Mouse (Mus musculus) lung, embryonic 16.5 days (tissue): ENCODE results near the gene Slco3a1. TPM values are rescaled to one million over a fixed set of nuclear protein-coding genes. Genes with fewer than 3 reads are reported as not detected.

Experiments
- ATAC-seq: fragments of 200-750 bp; cut with Nextera tagmentation; 2 replicates; pipeline ENCODE4 v1.8.0; 2017; ENCODE audit warnings: low read depth, mild to moderate bottlenecking, moderate library complexity
- H3K27ac ChIP-seq: fragments of 300-500 bp; sonication (generic); 2 replicates; pipeline ENCODE4 v1.5.1; 2014; ENCODE audit warnings: mild to moderate bottlenecking, control low read depth, low read length
- H3K27me3 ChIP-seq: fragments of 300-500 bp; sonication (generic); 2 replicates; pipeline ENCODE4 v1.6.1; 2014; ENCODE audit warnings: low read depth, low read length, mixed read lengths; ENCODE audit not compliant: control insufficient read depth, insufficient read depth
- H3K36me3 ChIP-seq: fragments of 300-500 bp; sonication (generic); 2 replicates; pipeline ENCODE4 v1.6.1; 2014; ENCODE audit warnings: low read length; ENCODE audit not compliant: control insufficient read depth, insufficient read depth
- H3K4me1 ChIP-seq: fragments of 300-500 bp; sonication (generic); replicated peaks from 2 replicates; pipeline ENCODE4 v1.6.1; 2014; ENCODE audit warnings: low read length, mixed read lengths; ENCODE audit not compliant: control insufficient read depth, insufficient read depth
- H3K4me2 ChIP-seq: fragments of 300-500 bp; sonication (generic); 2 replicates; pipeline ENCODE4 v1.6.1; 2014; ENCODE audit warnings: low read depth, low read length, control low read depth
- H3K4me3 ChIP-seq: fragments of 300-500 bp; sonication (generic); 2 replicates; pipeline ENCODE4 v1.5.1; 2014; ENCODE audit warnings: mild to moderate bottlenecking, low read length, control low read depth
- H3K9ac ChIP-seq: fragments of 300-500 bp; sonication (generic); 2 replicates; pipeline ENCODE4 v1.6.1; 2014; ENCODE audit warnings: low read length, control low read depth
- H3K9me3 ChIP-seq: fragments of 300-500 bp; sonication (generic); 2 replicates; pipeline ENCODE4 v1.6.1; 2016; ENCODE audit warnings: low read length; ENCODE audit not compliant: control insufficient read depth
- WGBS: fragments of 180-500 bp; shearing (Covaris S2); extraction: QIAGEN DNeasy Blood & Tissue Kit; methylation state at CpG from one replicate; pipeline ENCODE4 v1.1.7; 2014; 5-methylcytosine and 5-hydroxymethylcytosine counted together
- polyA plus RNA-seq: library from polyadenylated mRNA; unstranded; fragments of >200 nt; fragmentation: Nextera tagmentation; extraction: Ambion mirVana; gene quantifications from 2 replicates; pipeline ENCODE4 v1.2.1, GENCODE M21; 2015

Gene Slco3a1
- polyA plus RNA-seq, 1 experiment from 2014 or later, result 9.7 TPM

- no peak for ATAC-seq
- no peak overlapping the region for H3K27ac ChIP-seq
- 81% methylated on average over 4 of the region's 4 CpGs for WGBS
These were observed 56.2 kb downstream of the Slco3a1 start for GRCm38 (mm10) chr7:74498266-74498980.

GRCm38 (mm10) chr7:74497203-74497602 lies 57.4 kb downstream of the Slco3a1 start:
- no peak for ATAC-seq
- Histone ChIP-seq H3K4me1 (no peaks in the 10 kb centered on the region), H3K27ac (no peak overlapping the region), H3K4me2 (no peak overlapping the region), H3K36me3 (no peaks in the 10 kb centered on the region), H3K9ac (no peak overlapping the region), H3K9me3 (no peaks in the 10 kb centered on the region), H3K4me3 (no peak overlapping the region), H3K27me3 (no peaks in the 10 kb centered on the region)
- WGBS, result 62% methylated on average over 2 of the region's 2 CpGs

More at GRCm38 (mm10) chr7:74498266-74498980, 56.2 kb downstream of the Slco3a1 start:
- Histone ChIP-seq H3K4me1 (no peaks in the 10 kb centered on the region), H3K4me3 (no peak overlapping the region), H3K9me3 (no peaks in the 10 kb centered on the region), H3K9ac (no peak overlapping the region), H3K4me2 (no peak overlapping the region), H3K36me3 (no peaks in the 10 kb centered on the region), H3K27me3 (no peaks in the 10 kb centered on the region)

- 84% methylated on average over 2 of the region's 2 CpGs for WGBS
- no peak for ATAC-seq
- H3K4me1 ChIP-seq, result no peaks in the 10 kb centered on the region; the same call in 1 of the 2 replicates
These were observed 59.1 kb downstream of the Slco3a1 start for GRCm38 (mm10) chr7:74495451-74495850.

GRCm38 (mm10) chr7:74493775-74494174 lies 60.8 kb downstream of the Slco3a1 start:
- no peaks in the 10 kb centered on the region for H3K9me3 ChIP-seq
- WGBS, result 64% methylated on average over 1 of the region's 1 CpGs
- H3K4me1 ChIP-seq, result no peaks in the 10 kb centered on the region; the same call in 1 of the 2 replicates
- H3K27me3 ChIP-seq, result no peaks in the 10 kb centered on the region
- H3K27ac ChIP-seq, result no peak overlapping the region
- no peak overlapping the region for H3K9ac ChIP-seq
- ATAC-seq, result no peak
- no peak overlapping the region for H3K4me3 ChIP-seq
- H3K4me2 ChIP-seq, result no peak overlapping the region
- H3K36me3 ChIP-seq, result no peaks in the 10 kb centered on the region

More at GRCm38 (mm10) chr7:74495451-74495850, 59.1 kb downstream of the Slco3a1 start:
- Histone ChIP-seq H3K27me3 (no peaks in the 10 kb centered on the region), H3K9ac (no peak overlapping the region), H3K27ac (no peak overlapping the region), H3K36me3 (no peaks in the 10 kb centered on the region), H3K9me3 (no peaks in the 10 kb centered on the region), H3K4me3 (no peak overlapping the region), H3K4me2 (no peak overlapping the region)

DNA sequence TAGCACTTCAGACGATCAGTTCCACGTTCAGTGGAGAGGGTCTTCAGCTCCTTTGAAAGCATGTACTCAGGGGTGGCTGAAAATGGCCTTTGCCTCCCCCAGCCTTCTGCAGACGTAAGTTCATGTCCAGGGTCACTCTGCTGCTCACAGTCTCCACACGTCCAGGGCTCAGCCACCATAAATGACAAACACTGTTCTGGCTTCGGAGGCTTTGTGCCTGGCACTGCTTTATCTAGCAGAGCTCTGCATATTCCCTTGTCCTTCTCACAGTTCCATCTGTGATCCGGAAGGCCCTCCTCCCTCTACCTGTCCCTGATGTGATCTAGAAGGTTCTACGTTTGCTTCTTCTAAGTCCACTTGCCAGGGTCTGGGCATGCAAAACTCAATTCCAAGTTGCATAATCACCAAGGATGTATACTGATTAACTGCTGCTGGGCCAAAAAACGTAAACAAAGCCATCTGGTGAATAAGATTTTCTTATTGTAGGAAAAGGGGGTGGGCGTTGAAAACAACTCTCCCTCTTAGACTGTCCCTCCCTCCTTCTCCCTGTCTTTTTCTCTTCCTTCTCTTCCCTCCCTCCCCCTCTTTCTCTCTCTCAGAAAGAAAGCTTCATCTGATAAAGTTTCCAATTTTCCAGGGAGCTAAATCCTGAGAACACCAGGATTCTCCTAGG lies 62.8 kb downstream of the Slco3a1 start:
- Histone ChIP-seq H3K27ac (no peak overlapping the region), H3K4me3 (no peak overlapping the region), H3K36me3 (no peaks in the 10 kb centered on the region), H3K27me3 (no peaks in the 10 kb centered on the region), H3K4me2 (no peak overlapping the region), H3K9ac (no peak overlapping the region), H3K4me1 (no peaks in the 10 kb centered on the region; the same call in 1 of the 2 replicates), H3K9me3 (no peaks in the 10 kb centered on the region)
- ATAC-seq, result peak; percentile 71
- 50% methylated on average over 9 of the region's 9 CpGs for WGBS

DNA sequence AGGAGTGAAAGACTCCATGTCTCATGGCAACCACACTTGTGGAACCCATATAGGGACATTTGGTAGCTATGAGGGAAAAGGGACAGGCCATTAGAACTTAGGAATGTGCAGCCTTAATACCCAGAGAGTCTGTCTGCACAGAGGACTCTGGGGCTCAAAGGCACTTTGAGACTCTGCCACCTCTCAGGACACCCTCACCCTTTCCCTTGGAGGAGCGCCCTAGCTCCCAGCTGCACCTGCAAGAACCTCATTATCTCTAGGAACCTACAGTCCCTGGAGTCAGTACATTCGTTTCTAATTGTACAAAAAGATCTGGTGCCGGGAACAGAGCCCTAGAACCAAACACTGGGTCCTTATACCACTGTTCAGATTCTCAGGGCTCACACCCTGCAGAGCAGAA lies 66.4 kb downstream of the Slco3a1 start:
- Histone ChIP-seq H3K4me2 (no peak overlapping the region), H3K27ac (no peak overlapping the region), H3K9ac (no peak overlapping the region), H3K9me3 (no peaks in the 10 kb centered on the region), H3K4me1 (peaks cover 2% of the 10 kb centered on the region; the same call in 1 of the 2 replicates), H3K27me3 (no peaks in the 10 kb centered on the region), H3K36me3 (no peaks in the 10 kb centered on the region), H3K4me3 (no peak overlapping the region)
- 79% methylated on average over 3 of the region's 3 CpGs for WGBS
- ATAC-seq, result no peak

- no peak overlapping the region for H3K27ac ChIP-seq
- peaks cover 2% of the 10 kb centered on the region; the same call in 1 of the 2 replicates for H3K4me1 ChIP-seq
- no peak overlapping the region for H3K9ac ChIP-seq
- no peak for ATAC-seq
- H3K36me3 ChIP-seq, result no peaks in the 10 kb centered on the region
- 71% methylated on average over 3 of the region's 3 CpGs for WGBS
- H3K4me2 ChIP-seq, result no peak overlapping the region
- no peak overlapping the region for H3K4me3 ChIP-seq
- no peaks in the 10 kb centered on the region for H3K9me3 ChIP-seq
- no peaks in the 10 kb centered on the region for H3K27me3 ChIP-seq
These were observed 66.9 kb downstream of the Slco3a1 start for GRCm38 (mm10) chr7:74487727-74488126.

DNA sequence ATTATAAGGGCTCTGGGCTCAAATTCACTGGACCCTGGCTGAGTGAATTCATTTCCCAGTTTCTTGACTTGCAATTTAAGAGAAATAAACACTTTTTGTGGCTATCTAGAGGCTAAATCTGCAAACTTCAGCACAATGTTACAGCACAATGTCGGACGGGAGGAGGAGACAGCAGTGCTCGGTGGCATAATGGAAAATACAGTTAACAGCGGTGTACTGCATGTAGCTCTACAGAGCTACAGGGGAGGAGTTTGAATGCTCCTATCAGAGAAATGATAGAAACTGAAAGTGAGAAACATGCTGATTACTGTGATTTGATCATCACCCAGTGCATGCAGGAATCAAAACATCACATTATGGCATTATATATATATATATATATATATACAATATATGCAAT lies 68.5 kb downstream of the Slco3a1 start:
- H3K4me1 ChIP-seq, result 0 out of 2 replicates have a peak, but pooled peaks cover 2% of the 10 kb centered on the region
- H3K27me3 ChIP-seq, result no peaks in the 10 kb centered on the region
- ATAC-seq, result no peak
- WGBS, result 90% methylated on average over 4 of the region's 4 CpGs
- no peaks in the 10 kb centered on the region for H3K9me3 ChIP-seq
- no peak overlapping the region for H3K4me2 ChIP-seq
- no peak overlapping the region for H3K27ac ChIP-seq
- no peak overlapping the region for H3K9ac ChIP-seq
- H3K4me3 ChIP-seq, result no peak overlapping the region
- no peaks in the 10 kb centered on the region for H3K36me3 ChIP-seq

DNA sequence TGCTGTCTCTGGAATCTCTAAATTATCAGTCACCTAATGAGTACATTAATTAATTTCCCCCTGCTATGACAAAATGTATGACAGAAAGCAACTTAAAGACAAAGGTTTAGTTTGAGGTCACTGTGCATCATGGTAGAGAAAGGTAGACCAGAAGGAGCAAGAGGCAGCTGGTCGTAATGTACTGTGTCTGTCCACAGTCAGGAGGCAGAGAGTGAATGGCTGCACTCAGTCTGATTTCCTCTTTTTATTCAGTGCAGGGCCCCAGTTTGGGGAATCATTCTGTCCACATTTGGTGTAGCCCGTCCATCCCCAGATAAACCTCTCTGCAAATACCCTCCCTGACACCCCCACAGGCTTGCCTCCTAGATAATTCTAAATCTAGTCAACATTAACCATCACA lies 68.9 kb downstream of the Slco3a1 start:
- Histone ChIP-seq H3K9ac (no peak overlapping the region), H3K9me3 (no peaks in the 10 kb centered on the region), H3K27ac (no peak overlapping the region), H3K4me3 (no peak overlapping the region), H3K27me3 (no peaks in the 10 kb centered on the region), H3K36me3 (no peaks in the 10 kb centered on the region), H3K4me2 (no peak overlapping the region), H3K4me1 (0 out of 2 replicates have a peak, but pooled peaks cover 2% of the 10 kb centered on the region)
- 90% methylated on average over 2 of the region's 2 CpGs for WGBS
- no peak for ATAC-seq
